Mouse (Mus musculus) E14TG2a.4 (cell line): ENCODE measurements around the gene Il16.

Source experiments
- CTCF ChIP-seq: conservative IDR thresholded peaks from 2 replicates; pipeline ENCODE4 v1.5.1; 2014; ENCODE audit warnings: low read length
- NANOG ChIP-seq: IDR thresholded peaks from 2 replicates; pipeline ENCODE4 v1.6.1; 2014; ENCODE audit warnings: borderline replicate concordance, low read length, mixed read lengths

DNA sequence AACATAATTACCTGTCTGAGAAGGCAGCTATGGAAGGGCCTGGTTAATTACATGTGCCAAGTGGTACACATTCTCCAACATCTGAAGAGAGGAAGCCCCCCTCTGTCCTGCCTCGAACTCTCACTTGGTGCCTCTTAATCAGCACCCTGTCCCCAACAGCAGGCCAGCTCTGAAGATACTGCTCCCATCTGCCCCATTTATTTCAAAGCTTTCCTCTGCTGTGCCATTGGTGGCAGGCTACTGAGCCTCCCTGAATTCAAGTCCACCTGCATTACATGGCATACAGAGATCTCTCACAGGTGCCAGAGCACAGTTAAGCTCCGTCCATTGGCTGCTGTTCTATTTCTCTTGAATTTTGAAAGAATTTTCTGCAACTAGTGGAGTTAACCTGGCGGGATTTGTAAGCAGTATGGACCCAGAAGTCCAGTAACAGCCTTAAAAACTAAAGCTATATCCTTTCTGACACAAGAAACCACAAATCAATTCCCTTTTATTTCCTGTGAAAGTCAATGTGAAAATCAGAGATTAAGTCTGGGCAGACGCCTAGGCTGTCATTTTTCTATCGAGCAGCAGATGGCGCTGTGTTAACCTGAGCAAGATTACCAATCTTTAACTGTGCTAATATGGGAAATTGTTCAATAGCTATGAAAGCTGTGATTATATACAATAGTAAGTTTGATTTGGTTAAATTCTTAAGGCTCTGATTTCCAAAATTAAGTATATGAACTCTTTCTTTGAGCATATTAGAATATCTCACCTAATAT, 49.9 kb downstream of the Il16 start:
- TF ChIP-seq CTCF (peak; percentile 98), NANOG (no peak)
